Mouse (Mus musculus) kidney, postnatal 14 days (tissue): ENCODE data around the gene Gm5168.
"Not testable (repeated sequence)": the region's sequence is repeated elsewhere in the genome, so short reads cannot be mapped to it uniquely, and the experiment has no call there.

Source experiments
- DNase-seq: peaks from one replicate; pipeline ENCODE4 v3.0.0; 2022; ENCODE audit warnings: mixed read lengths

Gene Gm5168

GRCm38 (mm10) chrX:26050941-26051340 is at the start of gene Gm5168:
Gene Gm5168, minus strand, starts transcription at chrX:26051041.
- DNase-seq: not testable (repeated sequence)
